Mouse (Mus musculus) lung, postnatal 14 days (tissue): Measurements from ENCODE around the gene Usp3.

ENCODE experiments used
- DNase-seq: peaks from one replicate; pipeline ENCODE4 v3.0.0; 2021

Usp3 gene

DNA sequence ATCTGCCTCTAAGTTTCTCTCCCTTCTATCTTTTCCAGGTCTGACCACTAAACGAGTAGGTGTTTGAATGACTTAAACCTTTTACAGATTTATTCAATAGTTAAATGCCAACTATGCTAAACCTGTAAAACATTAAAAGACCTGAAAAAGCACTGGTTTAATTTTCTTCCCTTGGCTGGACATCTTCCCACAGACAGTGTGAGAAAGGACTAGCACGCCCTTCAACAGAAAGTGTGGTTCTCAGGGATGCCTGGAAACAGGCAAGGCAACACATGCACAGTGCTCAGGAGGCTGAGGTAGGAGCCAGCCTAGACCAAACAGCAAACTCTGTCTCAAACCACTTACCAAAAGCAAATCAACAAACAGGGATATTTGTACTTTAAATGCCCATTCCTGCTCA is 31.4 kb downstream of the Usp3 start:
- DNase-seq, result no peak

DNA sequence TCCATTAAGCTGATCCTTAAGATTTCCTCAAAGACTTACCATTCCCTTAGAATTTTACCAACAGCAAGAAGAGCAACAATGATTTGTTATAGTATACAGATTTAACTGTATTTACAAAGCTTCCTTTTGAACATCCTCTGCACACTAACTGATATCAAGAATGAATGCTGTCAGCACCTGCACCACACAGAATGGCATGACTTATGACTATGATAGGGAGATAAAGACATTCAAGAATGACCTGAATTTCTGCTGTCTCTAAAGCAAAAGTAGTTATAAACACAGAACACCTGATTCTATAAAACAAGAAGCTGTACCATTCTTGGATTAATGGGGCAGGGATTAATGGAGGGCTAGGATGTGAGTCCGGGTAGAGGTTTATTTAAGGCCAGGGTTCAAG is 32.2 kb downstream of the Usp3 start:
- no peak for DNase-seq

- peak; percentile 41 for DNase-seq
These were observed 32.6 kb downstream of the Usp3 start for GRCm38 (mm10) chr9:66560295-66560694.

GRCm38 (mm10) chr9:66558971-66559370 is 34.0 kb downstream of the Usp3 start:
- DNase-seq, result no peak

DNA sequence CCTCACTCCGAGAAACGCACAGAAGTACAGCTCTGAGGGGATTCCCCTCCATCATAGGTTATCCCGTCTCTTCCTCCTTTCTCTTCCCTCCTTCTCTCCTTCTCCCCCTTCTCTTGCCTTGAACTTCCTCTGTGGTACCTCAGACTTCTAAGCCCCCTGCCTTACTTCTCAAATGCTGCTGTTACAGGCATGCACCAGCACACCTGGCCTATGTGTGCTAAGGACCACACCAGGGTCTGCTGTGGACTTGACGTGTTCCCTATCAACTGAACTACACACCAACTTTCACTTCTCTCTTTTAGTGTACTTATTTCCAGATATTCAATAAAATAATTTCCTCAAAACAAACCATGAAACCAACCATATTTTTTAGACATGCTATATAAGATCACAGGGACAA is 50.2 kb downstream of the Usp3 start:
- no peak for DNase-seq

- DNase-seq, result no peak
These were observed 71.3 kb downstream of the Usp3 start for GRCm38 (mm10) chr9:66521595-66521994.

DNA sequence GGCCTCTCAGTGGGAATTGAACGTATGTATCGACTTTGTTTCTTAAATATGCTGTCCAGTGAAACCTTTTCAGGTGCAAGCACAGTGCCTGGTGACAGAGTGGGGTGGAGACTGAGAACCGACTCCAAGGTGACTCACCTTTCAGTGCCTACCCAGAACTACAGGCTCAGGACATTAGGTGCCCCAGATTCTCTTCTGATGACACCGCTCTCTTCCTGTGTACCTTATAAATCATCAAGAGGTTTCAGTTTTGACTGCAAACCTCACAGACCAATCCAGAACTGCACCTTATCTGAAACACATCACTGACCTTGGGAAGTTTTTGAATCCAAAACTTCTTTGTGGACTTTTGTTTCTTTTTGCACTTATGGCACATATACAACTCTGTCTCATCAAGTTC is 72.6 kb downstream of the Usp3 start:
- no peak for DNase-seq

GRCm38 (mm10) chr9:66518901-66519300 is 74.0 kb downstream of the Usp3 start:
- DNase-seq, result no peak

DNA sequence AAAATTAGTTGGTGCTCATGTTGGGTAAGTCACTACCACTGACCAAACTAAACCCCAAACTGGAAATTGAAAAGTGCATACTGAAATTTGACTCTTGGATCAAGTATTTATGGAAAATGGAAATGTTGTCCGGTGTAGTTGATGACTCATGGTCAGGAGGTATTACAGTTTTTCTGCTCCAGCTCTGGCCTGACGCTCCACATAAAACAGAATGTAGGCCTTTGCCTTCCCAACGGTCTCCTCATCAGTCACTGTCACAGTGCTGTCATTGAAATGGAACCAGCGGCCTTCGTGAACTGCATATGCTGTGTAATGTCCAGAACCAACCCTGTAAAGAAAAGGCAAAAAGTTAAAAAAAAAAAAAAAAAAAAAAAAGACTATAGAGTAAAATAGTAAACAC is 74.7 kb downstream of the Usp3 start:
- DNase-seq, result no peak

- DNase-seq, result no peak
These were observed 75.2 kb downstream of the Usp3 start for GRCm38 (mm10) chr9:66517746-66518145.

DNA sequence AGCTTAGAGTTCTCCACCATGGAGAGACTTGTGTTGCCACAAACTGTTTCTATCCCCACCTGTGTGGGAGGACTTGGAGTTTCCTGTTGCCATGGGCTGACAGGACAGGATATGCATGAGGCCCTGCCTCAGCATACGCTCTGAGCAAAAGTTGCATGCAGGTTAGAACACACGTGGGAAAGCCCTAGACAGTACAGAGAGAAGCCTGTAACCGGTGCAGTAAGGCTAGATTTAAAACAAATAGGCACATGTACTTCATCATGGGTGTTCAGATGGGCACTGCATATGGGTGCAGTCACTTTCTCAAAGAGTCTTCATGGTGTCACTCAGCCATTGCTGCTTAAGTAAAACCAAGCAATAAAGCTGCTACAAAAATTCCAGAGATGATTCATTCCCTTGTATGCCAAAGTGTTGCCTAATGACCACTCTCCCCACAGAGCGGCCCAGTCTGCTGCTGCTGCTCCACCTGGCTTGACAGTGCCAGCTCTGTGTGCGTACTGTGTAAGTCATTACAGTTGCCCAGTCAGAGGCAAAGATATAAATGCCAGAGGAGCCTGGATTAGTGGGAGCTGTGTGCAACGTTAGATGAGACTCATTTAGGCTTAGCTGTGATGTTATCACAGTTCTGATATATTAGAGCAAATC is 76.5 kb downstream of the Usp3 start:
- DNase-seq, result no peak

- DNase-seq, result no peak
These were observed 77.2 kb downstream of the Usp3 start for GRCm38 (mm10) chr9:66515680-66516210.

GRCm38 (mm10) chr9:66515115-66515514 is 77.8 kb downstream of the Usp3 start:
- no peak for DNase-seq

GRCm38 (mm10) chr9:66514256-66514770 is 78.6 kb downstream of the Usp3 start, which contains the start of gene Fbxl22:
Fbxl22 (minus strand) TSS chr9:66514593.
- peak; percentile 70 for DNase-seq

DNA sequence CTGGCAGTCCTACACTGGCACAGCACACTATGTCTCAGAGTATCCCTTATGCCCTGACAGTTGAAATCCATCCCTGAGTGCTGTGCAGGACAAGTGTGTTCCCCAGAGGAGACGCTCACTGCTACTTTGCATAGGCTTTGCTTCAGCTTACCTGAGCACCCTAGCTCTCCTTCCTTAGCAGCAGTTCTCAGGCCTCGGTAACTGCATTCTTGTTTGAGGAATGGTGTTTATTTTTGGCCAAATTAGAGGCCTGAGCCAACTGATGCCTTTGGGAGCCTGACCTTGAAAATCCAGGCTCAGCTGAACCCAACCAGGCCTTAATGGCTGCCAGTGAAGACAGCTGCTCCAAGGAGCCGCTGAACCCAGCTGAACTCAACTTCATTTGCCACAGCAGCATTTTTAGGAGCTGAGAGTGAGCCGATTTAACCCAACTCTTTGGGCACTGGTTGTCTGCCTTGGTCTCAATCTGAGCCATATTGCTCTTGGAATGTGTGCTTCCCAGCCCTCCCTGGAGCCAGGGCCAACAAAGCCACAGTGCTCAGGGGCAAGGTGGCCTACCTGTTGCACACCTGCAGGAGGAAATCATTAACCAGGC is 79.2 kb downstream of the Usp3 start:
- no peak for DNase-seq

DNA sequence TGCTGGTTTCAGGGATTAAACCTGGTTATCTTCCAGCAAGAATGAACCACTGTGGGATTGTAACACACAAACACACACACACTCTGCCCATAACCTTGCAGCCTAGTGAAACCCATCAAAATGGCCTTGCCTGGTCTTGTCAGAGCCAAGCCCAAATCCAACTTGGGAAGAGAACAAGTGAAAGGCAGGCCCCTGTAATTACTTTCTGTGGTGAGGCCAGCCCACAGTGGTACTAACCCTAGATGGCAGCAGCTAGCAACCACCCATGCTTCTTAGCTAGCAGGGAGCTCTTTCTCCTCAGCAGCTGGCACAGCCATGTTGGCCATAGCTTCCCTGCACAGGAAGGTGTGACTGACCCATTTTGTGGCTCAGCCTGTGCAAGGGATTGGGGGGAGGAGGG is 79.8 kb downstream of the Usp3 start:
- no peak for DNase-seq

- peak; percentile 76 for DNase-seq
These were observed 80.6 kb downstream of the Usp3 start for GRCm38 (mm10) chr9:66512351-66512671.

- DNase-seq, result peak; percentile 92
These were observed 81.2 kb downstream of the Usp3 start for GRCm38 (mm10) chr9:66511580-66512350.

DNA sequence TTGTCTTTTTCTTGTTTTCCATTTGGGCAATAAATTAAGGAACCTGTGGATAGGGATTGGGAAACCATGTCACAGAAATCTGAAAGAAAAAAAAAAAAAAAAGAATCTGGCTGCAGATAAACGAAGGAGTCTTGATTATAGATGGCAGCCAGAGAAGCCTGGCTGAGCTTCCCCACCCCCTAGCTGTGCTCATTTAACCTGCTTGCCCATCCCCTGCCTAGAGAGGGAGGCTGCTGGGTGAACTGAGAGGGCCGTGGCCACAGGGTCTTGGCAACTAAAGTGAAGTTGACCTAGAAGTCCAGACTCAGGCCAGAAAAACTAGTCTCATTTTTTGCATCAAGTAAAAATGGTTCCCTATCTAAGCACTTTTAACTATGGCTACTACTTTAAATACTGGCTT is 82.0 kb downstream of the Usp3 start:
- no peak for DNase-seq

GRCm38 (mm10) chr9:66510351-66510841 is 82.5 kb downstream of the Usp3 start:
- DNase-seq, result no peak

DNA sequence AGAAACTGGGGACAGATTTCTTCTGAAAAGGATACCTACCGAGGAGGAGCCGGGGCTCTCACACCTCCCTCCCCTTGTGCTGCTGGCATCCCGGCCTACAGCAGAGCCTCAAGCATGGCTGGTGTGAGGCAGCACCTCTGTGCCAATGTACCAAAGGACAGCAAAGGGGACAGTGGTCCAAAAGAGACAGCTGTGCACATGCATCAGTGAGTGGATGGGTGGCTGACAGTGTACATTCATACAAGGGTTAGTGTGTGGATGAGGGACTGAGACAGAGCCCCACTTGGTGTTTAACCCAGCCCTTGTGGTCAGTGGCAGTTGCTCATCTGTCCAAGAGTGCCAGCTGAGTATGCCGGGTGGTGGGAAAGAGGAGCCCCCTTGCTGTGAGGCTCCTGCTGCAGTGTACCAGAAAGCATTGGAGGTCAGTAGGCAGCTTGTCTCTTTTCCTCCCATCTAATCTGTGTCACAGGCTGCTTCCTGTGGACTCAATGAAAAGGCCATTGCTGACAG is 84.0 kb downstream of the Usp3 start:
- no peak for DNase-seq

DNA sequence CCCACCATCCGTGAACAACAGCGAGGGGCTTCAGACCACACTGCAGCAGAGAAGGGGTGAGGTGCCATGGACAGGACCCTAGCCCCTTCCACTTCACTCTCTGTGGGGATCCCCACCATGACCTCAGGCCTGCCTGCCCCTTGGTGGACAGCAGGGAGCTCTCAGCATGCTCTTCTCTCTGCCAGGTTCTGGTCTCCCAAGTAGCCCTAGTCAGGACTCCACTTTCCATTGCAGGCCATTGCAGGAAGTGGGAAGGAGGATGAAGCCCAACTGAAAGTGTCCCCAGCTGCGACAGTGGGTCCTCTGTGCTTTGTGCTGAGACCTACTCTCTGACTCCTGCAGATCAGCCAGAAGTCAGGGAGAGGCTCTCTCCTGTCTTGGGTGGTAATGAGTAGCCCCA is 85.3 kb downstream of the Usp3 start:
- DNase-seq, result no peak

GRCm38 (mm10) chr9:66506424-66506823 is 86.5 kb downstream of the Usp3 start:
- peak; percentile 24 for DNase-seq
